Mouse (Mus musculus): ENCODE measurements around the gene Plce1. TPM values are rescaled to one million over a fixed set of nuclear protein-coding genes. Genes with fewer than 3 reads are reported as not detected.

Gene Plce1
- total and polyA plus RNA-seq, 3 experiments, result not detected

- Histone ChIP-seq H3K27me3 (ENCODE audit: control insufficient read depth in 1 of 2, insufficient read depth in 2 of 2, low read length in 2 of 2) (no peaks in the 10 kb centered on the region), H3K79me2 (ENCODE audit: control insufficient read depth, insufficient read depth, low read length, poor library complexity) (peaks cover 17% of the 10 kb centered on the region), H3K27ac (ENCODE audit: control insufficient read depth, low read depth, low read length) (no peak overlapping the region), H3K36me3 (ENCODE audit: control insufficient read depth in 1 of 2, insufficient read depth in 2 of 2, low read length in 2 of 2) (peaks cover 8 to 20% of the 10 kb centered on the region in 2 experiments), H3K4me1 (ENCODE audit: control insufficient read depth in 1 of 2, insufficient read depth in 2 of 2, low read length in 2 of 2) (peaks cover 0 to 10% of the 10 kb centered on the region in 2 experiments; a peak in 3 of 4 replicates), H3K9ac (ENCODE audit: control insufficient read depth, low read depth, low read length, poor library complexity, severe bottlenecking) (peak overlapping the region; percentile 80), H3K4me3 (ENCODE audit: control insufficient read depth in 1 of 2, insufficient read depth in 1 of 2, low read depth in 2 of 2, low read length in 2 of 2) (peak overlapping the region; percentile 76 to 79), H3K9me3 (replicated peaks; ENCODE audit: insufficient read depth, low read length) (no peaks in the 10 kb centered on the region)
- no peak for TF ChIP-seq ZKSCAN1 (IDR thresholded peaks at IDR 0.05; ENCODE audit: low read depth, low read length)
- TF ChIP-seq BHLHE40 (IDR thresholded peaks at IDR 0.05; ENCODE audit: borderline replicate concordance, low read depth, low read length), result 0 out of 2 replicates have a peak, but pooled peaks have one; percentile 56
- peak; percentile 20 for DNase-seq (ENCODE audit: low read depth, low spot score)
Observed at GRCm38 (mm10) chr19:38818191-38818590, 337.3 kb downstream of the Plce1 start.

- no peaks in the 10 kb centered on the region for H3K9me3 ChIP-seq (replicated peaks; ENCODE audit: insufficient read depth, low read length)
- H3K4me3 ChIP-seq (ENCODE audit: control insufficient read depth in 1 of 2, insufficient read depth in 1 of 2, low read depth in 2 of 2, low read length in 2 of 2), result peak within 1 kb of the TSS; percentile 76 to 79
- peak within 1 kb of the TSS; percentile 80 for H3K9ac ChIP-seq (ENCODE audit: control insufficient read depth, low read depth, low read length, poor library complexity, severe bottlenecking)
- peaks cover 3 to 20% of the 10 kb centered on the region in 2 experiments for H3K36me3 ChIP-seq (ENCODE audit: control insufficient read depth in 1 of 2, insufficient read depth in 2 of 2, low read length in 2 of 2)
- peak; percentile 94 for DNase-seq (ENCODE audit: low read depth, low spot score)
- peak within 1 kb of the TSS; percentile 51 for H3K27ac ChIP-seq (ENCODE audit: control insufficient read depth, low read depth, low read length)
- peaks cover 0 to 10% of the 10 kb centered on the region in 2 experiments; a peak in 3 of 4 replicates for H3K4me1 ChIP-seq (ENCODE audit: control insufficient read depth in 1 of 2, insufficient read depth in 2 of 2, low read length in 2 of 2)
- H3K79me2 ChIP-seq (ENCODE audit: control insufficient read depth, insufficient read depth, low read length, poor library complexity), result peaks cover 17% of the 10 kb centered on the region
- no peaks in the 10 kb centered on the region; a peak in 1 of 4 replicates for H3K27me3 ChIP-seq (ENCODE audit: control insufficient read depth in 1 of 2, insufficient read depth in 2 of 2, low read length in 2 of 2)
- TF ChIP-seq GABPA (IDR thresholded peaks at IDR 0.05; ENCODE audit: low read depth, low read length) (no peak), NELFE (IDR thresholded peaks at IDR 0.05; ENCODE audit: low read depth, low read length) (peak; percentile 85; the same call in 1 of the 2 replicates), TBP (IDR thresholded peaks at IDR 0.05; ENCODE audit: low read depth, low read length) (peak; percentile 74), TCF12 (IDR thresholded peaks at IDR 0.05; ENCODE audit: low read depth, low read length) (peak; percentile 67), POLR2A (IDR thresholded peaks at IDR 0.05; ENCODE audit: control insufficient read depth in 1 of 2, insufficient read depth in 1 of 2, low read depth in 1 of 2, low read length in 2 of 2, poor library complexity in 1 of 2) (peak; percentile 54 to 92; a peak in 3 of 4 replicates), MAX (IDR thresholded peaks at IDR 0.05; ENCODE audit: low read length) (peak; percentile 97), ZNF384 (IDR thresholded peaks at IDR 0.05; ENCODE audit: low read depth, low read length) (0 out of 2 replicates have a peak, but pooled peaks have one; percentile 16), MYB (IDR thresholded peaks at IDR 0.05; ENCODE audit: low read depth, low read length) (no peak), TAL1 (IDR thresholded peaks at IDR 0.05; ENCODE audit: low read length) (no peak), CHD2 (IDR thresholded peaks at IDR 0.05; ENCODE audit: low read length) (no peak), POLR2AphosphoS2 (IDR thresholded peaks at IDR 0.05; ENCODE audit: low read length) (peak; percentile 82), MYC (IDR thresholded peaks at IDR 0.05; ENCODE audit: low read depth, low read length) (peak; percentile 97), SMC3 (IDR thresholded peaks at IDR 0.05; ENCODE audit: low read depth, low read length) (peak; percentile 28; the same call in 1 of the 2 replicates), ZMIZ1 (IDR thresholded peaks at IDR 0.05; ENCODE audit: low read depth, low read length) (peak; percentile 77), ELF1 (IDR thresholded peaks at IDR 0.05; ENCODE audit: low read depth, low read length) (peak; percentile 89), UBTF (IDR thresholded peaks at IDR 0.05; ENCODE audit: borderline replicate concordance, insufficient read depth, low read depth, low read length) (no peak), JUND (IDR thresholded peaks at IDR 0.05; ENCODE audit: low read depth, low read length) (no peak), GATA1 (IDR thresholded peaks at IDR 0.05; ENCODE audit: low read depth, low read length) (peak; percentile 34; the same call in 1 of the 2 replicates), RAD21 (IDR thresholded peaks at IDR 0.05; ENCODE audit: low read depth, low read length) (no peak), MAFK (IDR thresholded peaks at IDR 0.05; ENCODE audit: borderline replicate concordance, low read depth, low read length) (no peak), MAZ (IDR thresholded peaks at IDR 0.05; ENCODE audit: low read depth, low read length) (peak; percentile 49; the same call in 1 of the 2 replicates), MEF2A (IDR thresholded peaks at IDR 0.05; ENCODE audit: extremely low read depth, insufficient replicate concordance, low read depth, low read length, poor library complexity, severe bottlenecking) (peak; percentile 27; the same call in 1 of the 2 replicates), HCFC1 (IDR thresholded peaks at IDR 0.05; ENCODE audit: low read depth, low read length) (peak; percentile 88), USF2 (IDR thresholded peaks at IDR 0.05; ENCODE audit: borderline replicate concordance in 1 of 2, insufficient read depth in 1 of 2, low read depth in 1 of 2, low read length in 2 of 2) (no peak), E2F4 (IDR thresholded peaks at IDR 0.05; ENCODE audit: borderline replicate concordance, low read depth, low read length) (no peak), EP300 (IDR thresholded peaks at IDR 0.05; ENCODE audit: low read depth in 1 of 2, low read length in 2 of 2) (peak in 1 of 2 experiments; percentile 23; a peak in 1 of 4 replicates), SIN3A (IDR thresholded peaks at IDR 0.05; ENCODE audit: low read length) (peak; percentile 98), POLR2AphosphoS5 (IDR thresholded peaks at IDR 0.05; ENCODE audit: borderline replicate concordance, low read depth, low read length) (no peak)
Observed at GRCm38 (mm10) chr19:38818766-38819426, 338.0 kb downstream of the Plce1 start, which contains the start of gene Noc3l. TSS of gene Noc3l (minus strand) at chr19:38819237.
